Mouse (Mus musculus) right cerebral cortex, postnatal 4 days (tissue): ENCODE measurements around the gene Oit1.

Experiments used
- DNase-seq: peaks from one replicate; pipeline ENCODE4 v3.0.0-alpha.2; 2022

Gene Oit1

DNA sequence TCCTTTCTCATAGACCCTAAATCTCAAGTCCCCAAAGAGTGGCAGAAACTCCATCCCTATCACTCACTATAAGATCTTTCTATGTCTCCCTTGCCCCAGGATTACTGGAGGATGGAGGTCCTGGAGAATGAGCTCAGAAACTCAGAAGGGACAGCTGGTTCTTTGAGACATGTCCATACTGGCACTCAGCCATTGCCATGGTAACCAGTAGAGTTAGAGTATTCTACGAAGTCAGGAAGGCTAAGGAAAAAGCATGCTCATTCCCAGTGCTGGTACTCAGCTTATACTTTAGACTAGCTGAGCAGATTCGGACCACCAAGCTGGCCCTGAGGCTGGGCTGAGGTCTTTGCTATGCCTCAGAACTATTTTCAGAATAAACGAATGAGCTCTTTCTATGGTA, 44.0 kb downstream of the Oit1 start:
- peak; percentile 39 for DNase-seq

DNA sequence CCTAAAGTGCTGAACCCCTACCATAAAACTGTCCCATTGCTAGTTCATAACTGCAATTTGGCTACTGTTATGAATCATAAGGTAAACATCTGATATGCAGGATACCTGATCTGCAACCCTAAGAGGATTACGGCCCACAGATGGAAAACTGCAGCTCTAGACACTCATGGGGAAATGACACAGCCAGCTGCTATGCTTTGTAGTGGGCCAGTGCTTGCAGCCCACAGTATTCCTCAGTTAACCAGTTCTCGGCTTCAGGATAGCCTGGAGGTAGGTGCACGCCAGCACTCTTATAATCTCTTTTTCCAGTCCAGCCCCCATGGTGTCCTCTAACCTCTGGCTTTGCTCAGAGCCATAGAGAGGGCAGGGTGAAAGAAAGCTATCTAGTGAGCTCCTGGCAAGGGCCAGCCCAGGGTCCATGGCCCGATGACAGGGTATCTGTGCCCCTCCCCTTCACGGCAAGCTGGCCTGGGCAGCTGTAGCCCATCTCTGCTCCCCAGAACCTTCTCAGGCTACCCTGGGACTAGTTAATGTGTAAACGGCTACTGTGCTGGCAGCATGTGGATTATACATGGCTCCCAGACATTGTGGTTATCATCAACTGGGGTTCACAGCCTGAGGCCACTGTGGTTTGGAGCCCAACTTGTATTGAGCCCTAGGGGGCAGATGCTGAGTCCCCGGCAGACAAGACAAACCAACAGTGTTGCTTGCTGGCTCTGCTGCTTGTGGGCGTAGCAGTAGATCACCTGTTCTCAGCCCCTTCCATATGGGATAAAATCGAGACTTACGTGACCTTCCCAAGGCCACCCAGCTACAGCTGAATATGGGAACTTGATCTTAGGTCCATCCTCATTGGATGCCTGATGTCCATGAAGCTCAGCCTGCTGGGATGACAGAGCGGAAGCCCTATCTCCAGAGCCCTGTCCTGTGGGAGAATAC, 46.0 kb downstream of the Oit1 start:
- DNase-seq: no peak

DNA sequence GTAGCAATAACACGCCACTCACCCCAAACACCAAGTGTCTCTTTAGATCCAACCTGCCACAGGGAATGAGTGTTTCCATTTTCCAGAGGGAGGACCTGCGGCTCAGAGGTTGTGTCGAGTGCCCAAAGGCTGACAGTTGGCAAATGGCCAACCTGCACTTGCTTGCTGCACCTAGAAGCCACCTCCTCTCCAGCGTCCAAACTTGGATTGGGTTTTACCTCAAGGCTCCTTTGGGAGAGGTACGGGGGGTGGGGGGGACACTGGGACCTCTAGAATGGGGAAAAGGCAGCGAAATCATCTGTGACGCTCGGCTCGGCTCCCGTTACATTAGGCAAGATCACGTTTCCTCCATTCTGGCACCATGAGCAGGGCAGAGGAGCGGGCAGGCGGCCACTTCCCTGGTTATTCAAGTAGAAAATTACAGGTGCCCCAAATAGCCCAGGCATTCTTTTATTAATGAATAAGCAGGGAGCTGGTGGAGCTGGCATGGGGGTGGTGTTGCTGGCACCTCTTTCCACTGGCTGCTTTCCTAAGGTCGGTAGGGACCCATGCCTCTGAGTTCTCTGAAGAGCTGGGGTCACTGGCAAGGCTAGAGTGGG, 47.1 kb downstream of the Oit1 start:
- DNase-seq: peak; percentile 17

DNA sequence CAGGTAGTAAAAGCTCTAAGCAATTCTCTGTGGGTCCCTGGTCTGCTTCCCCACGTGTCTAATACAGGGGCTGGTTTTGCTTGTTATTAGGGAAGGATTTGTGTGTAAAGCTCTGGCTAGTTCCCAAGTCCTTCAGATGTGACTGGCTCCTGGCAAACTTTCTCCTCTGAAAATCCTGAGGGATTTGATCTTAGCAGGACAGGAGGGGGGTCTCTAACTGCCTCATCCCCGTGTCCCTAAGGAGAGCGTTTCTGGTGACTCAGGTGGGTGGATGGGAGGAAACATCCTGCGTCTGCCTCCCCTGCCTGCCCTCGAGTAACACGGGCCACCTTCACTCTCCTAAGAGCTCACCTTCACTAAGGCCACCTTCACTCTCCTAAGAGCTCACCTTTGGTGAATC, 48.2 kb downstream of the Oit1 start:
- no peak for DNase-seq

DNA sequence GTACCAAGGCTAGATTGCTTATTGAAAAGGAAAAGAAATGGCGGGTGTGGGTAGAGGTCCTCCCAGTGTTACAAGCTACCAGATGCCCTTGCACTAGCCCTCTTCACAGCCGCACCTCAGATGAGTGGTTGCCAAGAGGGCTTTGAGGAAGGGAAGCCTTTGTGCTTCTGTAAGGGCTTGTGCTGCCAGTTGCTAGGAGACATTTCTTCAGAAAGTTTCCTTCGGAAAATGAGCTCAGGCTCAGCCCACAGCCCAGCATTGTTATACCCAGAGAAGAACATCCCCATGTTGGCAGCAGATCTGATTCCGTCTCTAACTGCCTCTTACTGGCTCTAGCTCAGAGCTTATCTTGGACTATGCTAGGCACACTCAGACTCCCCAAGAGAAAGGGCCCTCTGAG, 49.0 kb downstream of the Oit1 start:
- peak; percentile 14 for DNase-seq

DNA sequence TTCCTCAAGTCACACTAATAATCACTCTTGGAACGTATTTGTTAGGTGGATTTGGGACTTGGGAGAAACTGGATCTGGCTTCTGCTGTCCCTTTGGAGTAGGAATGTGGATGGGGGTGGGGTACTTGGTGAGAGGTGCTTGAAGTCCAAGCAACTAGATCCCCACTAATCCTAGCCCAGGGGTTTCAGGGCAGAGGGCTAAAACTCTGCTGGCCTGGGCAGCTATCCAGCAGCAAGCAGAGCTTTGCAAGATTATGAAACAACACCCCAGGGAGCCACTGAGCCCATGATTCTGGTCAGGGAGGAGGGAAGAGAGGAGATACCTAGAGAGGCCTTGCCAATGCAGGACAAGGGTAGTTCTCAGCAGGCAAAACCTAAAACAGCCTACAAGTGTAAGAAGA, 51.2 kb downstream of the Oit1 start:
- no peak for DNase-seq

DNA sequence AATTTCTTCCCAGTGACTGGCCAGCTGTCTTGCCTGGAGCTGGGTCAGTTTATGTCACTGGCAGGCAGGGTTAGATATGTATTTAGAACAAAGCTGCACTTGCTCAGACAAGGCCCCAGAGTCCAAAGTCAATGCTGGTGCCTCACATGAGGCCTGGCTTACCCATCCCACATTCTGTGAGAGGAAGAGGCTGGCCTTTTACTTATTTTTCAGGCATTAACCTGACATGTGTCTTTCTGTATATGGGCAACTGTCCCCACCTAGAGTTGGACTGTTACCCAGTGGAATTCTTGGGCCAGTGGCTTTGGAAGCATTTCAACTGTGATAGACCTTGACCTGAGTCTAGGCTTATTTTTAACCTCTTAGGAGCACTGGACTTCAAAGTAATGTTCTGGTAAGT, 51.6 kb downstream of the Oit1 start:
- DNase-seq: no peak

DNA sequence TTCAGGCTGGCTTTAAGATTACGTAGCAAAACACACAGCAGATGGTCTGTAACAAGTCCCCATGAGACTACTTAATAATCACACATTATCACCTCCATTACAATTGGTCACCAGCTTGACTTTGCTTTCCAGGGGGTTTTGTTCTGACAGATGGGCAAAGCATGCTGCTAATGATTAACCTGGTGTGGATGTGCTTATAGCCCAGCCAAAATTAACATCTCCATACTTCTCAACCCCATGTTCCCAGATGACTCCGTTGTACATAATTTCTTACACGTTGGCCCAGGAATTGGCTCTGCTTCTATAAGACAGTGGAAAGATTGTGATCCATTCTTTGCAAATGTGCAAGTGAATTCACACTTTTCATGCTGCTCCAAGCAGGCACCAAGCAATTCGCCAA, 52.8 kb downstream of the Oit1 start:
- no peak for DNase-seq

DNA sequence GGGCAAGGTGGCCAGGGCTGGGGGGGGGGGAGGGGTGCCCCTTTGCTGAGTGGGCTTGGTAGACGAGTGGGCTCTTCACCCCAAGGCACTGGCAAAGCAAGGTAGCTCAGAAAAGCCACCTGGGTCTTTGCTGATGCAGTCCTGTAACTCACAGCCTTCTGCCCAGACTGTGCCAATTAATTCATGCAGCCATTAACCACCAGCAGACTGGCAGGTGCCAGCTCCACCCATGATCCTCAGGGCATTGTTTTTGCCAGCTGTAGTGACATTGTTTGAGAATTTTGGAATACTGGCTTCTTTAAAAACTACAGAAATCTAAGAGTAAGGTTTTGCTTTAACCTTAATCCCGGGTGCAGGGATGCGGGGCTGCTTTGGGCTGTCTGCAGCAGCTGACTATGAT, 58.0 kb downstream of the Oit1 start:
- DNase-seq: no peak

DNA sequence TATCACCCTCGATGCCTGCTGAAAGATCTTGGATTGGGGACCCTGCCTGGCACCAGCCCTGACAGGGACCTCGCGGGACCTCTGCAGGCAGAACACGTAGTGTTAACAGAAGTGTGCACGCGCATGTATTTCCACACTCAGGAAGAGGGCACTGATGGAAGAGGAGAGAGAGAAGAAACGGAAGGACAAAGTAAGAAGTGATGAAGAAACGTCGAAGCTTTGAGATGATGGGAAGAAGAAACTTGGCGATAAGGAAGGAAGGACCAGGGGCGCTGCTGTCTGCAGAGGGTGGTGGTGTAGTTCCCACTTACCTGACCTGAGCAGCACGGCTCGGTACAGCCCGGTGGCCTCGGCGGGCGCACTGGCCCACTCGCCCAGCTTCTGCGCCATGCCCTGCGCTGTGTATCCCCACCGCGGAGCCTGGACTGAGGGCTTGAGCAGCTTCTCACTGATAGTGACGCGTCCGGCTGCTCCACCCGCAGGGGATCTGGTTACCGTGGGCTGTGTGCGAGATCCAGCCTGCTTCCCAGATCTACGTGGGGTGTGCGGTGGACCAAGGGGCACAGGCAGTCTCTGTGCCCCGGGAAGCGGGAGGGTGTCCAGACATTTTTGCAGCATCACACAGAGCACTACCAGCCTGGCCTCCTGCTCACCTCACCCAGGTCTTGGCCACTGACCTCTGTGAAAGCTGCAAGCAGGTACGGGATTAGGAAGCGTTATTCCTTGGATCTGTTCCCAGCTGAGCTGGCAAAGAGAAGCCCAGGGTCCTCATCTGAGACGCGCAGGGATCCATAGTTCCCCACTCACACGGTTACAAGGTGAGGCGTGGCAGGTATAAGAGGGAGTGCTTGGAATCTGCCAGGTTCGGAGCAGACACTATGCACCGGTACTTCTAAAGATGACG, 61.1 kb downstream of the Oit1 start, which contains the start of gene Fam107a:
TSS of gene Fam107a (minus strand) at position 830 of the 904 bp plus-strand sequence.
- DNase-seq: no peak

DNA sequence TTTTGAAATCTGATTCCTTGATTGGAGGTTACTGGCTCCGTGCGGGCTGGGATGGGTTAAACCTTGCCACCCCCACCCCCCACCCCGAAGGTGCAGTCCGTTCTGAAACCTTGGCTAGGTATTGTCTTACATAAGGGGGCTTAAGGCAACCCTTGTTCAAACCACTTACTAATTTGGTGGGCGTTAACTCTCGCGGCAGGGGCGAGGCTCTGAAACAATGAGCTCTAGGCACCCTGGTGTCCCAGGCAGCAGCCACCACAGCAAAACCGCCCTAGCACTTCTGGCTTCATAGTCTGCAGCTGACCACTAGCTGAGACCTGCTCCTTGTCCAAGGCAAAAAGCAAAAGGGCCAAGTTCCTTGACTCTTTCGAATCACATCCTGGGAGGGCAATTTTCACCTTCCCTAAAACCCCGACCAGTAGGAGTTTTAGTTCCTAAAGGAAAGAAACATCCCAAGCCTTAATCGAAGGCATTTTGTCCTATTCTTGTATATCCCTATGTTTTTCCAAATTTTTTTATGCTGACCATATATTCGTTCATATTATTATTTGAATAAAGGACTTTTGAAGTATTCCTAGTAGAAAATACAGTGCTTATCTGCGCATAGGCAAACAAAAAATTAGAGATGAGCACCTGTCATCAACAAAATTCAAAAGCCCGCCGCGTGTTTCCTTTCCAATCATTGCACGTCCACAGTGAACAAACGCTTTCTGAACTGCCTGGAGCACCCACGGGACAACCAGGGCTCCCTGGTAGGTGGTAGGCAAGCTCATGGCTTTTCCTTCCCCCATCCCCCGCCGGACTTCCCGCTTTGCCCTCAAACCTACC, 62.0 kb downstream of the Oit1 start:
- DNase-seq: no peak

DNA sequence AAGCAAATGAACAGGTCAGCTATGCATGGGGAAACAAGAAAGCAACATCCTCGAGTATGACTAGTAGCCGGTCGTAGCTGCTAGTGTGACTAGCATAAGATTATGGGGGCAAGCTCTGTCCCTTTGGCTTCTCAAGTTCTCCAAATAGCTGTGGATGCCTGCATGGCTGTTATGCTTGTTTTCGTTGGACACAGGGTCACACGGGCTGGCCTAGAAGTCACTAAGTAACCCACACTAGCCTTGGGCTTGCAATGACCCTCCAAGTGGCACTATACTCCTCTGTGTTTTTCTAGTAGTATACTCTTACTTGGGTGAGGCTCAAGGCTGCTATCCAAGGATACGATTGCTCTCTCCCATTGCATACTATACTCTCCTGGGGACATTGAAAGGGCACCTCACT, 63.4 kb downstream of the Oit1 start:
- no peak for DNase-seq

DNA sequence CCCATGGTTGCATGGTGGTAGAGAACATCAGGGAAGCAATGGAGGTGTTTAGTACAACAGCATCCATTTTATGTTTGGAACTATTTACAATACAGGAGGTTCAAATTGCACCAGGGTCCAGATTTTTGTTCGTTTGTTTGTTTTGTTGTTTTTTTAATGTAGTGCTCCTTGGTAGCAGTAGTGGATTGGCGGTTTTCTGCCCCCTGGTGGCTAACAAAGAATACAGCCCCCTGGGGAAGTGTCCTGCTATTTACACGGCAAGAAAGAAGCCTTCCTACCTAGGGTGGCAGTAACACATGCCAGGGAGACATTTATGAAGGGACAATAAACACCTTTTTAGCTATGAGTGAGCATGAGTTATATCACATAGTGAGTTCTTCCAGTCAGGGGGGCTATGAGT, 64.0 kb downstream of the Oit1 start:
- DNase-seq: peak; percentile 25

DNA sequence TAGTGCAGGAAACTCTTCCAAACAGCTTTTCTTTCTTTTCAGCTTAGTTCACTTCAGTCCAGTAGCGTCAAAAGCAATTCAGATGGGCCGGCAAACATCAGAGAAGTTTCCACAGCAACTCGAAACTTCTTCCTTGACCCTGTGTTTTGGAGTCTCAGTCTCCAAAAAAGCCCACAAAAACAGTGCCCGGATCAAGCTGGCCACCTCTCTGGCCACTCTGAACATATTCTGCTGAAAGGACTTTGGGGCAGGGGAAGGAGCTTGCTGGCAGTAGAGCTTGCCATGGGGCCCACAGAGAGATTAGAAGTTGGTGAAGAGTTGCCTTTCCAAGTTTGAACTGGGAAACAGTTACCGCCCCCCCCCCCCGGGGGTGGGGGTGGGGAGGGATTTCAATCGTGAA, 64.7 kb downstream of the Oit1 start:
- peak; percentile 27 for DNase-seq

DNA sequence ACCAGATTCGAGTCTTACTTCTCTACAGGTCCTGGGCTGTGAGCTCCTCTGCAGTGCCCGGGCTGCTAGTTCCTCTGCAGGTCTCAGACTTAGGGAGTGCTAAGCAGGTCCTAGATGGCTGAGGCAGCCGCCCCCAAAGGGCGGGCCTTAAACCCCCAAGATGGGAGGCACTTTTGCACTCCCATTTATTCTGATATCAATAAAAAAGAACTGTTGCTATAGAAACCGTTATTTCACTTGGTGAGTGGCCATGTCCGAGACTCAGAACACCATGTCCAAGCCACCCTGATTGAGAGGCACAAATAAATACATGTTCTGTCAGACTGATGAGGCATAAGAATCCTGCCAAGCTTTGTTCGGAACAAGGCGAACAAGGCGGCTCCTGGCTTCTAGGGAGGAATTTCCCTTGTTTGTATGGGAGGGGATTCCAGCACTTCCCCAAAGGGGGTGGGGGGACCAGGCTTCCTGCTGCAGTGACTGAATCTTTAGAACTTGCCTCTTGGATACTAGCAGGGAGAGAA, 68.9 kb downstream of the Oit1 start:
- no peak for DNase-seq

DNA sequence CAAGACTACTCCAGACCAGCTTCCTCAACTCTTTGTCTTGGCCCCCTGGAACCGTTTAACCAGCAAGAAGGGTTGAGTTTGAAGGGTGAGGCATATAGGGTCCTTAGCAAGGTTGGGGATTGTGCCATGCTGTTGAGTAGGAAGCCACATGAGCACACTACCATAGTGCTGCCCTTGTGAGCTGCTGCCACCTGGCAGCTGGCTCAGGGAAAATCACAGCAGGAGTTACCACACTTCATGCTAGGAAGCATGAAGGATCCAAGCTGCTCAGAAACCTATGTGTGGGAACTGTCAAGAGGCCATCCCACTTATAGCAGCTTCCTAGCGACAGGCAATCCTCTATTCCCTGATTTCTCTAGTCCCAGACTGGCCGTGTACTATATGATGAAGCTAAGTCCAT, 69.9 kb downstream of the Oit1 start:
- DNase-seq: no peak

DNA sequence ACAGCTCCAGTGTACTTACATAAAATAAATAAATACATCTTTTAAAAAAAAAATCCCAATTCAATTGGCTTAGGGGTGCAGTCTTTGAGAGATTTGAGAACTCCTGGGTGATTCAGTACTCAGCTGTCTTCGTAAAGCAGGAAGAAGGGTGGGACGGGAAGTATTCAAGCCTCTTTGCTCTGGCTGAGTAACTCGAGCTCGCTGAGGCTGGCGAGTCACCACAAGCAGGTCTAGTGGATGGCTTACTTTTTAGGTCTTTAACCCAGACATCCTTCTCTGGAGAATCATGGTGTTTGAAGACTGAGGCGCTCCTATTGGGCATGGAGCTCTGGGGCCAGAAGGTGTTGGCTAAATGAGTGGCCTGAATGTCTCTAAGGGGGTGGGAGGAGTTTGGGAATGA, 71.7 kb downstream of the Oit1 start:
- DNase-seq: no peak

DNA sequence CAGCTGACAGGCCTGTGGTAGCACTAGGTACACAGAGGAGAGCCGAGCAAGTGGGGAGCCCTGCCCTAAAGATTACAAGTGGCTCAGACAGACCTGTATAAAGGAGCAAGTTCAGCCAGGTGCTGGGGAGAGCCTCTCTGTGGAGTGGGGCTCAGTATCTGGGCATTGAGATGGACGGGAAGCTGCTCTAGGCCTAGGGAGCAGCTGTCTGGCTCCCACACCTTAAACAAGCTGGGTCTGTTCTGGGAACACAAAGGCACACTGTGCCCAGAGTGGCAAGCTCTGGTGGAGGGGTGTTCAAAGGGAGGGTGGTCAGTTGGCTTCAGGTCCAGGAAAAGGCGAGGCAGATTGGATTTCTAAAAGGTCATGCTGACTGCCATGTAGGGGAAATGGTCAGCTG, 73.5 kb downstream of the Oit1 start:
- no peak for DNase-seq

DNA sequence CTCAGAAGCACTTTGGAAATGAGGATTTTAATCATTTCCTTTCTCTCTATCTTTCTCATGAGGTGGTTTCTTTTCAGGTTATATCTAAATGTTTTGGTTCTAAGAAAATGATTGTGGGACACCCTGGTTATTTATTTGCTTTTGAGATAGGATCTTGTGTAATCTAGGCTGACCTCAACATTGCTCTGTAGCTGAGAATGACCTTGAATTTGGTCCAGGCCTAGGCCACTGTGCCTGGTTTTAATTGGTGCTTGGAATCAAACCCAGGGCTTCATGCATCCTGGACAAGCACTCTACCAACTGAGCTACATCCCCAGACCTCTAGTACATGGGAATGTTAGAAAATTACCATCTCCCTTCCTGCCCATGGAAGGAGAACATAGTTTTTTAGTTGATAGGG, 74.5 kb downstream of the Oit1 start:
- no peak for DNase-seq

DNA sequence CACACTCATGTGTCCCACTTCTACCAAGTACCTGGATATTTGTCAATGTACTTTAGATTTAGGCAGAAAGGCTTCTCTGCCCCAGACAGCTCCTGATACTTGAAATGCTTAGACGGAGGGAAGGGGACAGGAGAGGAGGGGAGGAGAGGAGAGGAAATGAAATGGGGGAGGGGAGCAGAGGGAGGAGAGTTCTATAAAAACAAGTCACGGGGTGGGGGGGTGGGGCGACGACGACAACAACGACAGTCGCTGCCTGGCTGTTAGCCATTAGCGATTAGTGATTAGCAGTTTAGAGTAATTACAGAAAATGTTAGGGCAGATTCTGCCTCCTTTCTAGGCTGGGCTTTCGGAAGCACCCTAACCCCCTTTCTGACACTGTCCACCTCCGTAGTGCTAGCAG, 75.9 kb downstream of the Oit1 start:
- no peak for DNase-seq

DNA sequence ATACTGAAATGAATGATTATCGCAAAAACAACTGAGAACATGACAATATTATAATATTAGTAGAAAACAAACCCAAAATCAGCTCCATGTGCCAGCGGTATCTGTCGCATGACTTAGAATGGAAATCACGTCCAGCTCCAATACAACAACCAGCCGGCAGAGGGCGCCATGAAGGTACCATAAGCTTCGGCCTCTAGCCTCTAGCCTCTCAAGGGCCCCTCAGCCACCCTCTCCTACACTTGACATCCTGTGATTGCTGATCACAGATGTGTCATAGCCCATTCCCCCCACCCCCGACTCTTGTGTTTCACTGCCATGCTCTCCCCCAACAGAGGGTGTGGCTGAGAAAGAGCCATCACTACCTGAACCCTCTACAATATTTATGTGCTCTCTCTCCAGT, 78.3 kb downstream of the Oit1 start:
- peak; percentile 63 for DNase-seq
